Mouse (Mus musculus) testis, postnatal 14 days (tissue): ENCODE measurements around the gene Spata1.
A peak's percentile ranks its signal among the peaks of the same experiment; 100 is the strongest.

Source experiments
- DNase-seq: peaks from one replicate; pipeline ENCODE4 v3.0.0; 2021; ENCODE audit warnings: low spot score

Gene Spata1

GRCm38 (mm10) chr3:146419534-146419933, 80.0 kb downstream of the Spata1 start:
- DNase-seq: no peak

GRCm38 (mm10) chr3:146418901-146419300, 80.7 kb downstream of the Spata1 start:
- DNase-seq: peak; percentile 52

- DNase-seq: no peak
These were observed 81.7 kb downstream of the Spata1 start for GRCm38 (mm10) chr3:146417873-146418272.

GRCm38 (mm10) chr3:146414555-146414954, 85.0 kb downstream of the Spata1 start:
- no peak for DNase-seq

GRCm38 (mm10) chr3:146413992-146414391, 85.6 kb downstream of the Spata1 start:
- no peak for DNase-seq

- DNase-seq: no peak
These were observed 86.5 kb downstream of the Spata1 start for GRCm38 (mm10) chr3:146413016-146413415.

GRCm38 (mm10) chr3:146412480-146412879, 87.1 kb downstream of the Spata1 start:
- no peak for DNase-seq

- DNase-seq: no peak
These were observed 87.5 kb downstream of the Spata1 start for GRCm38 (mm10) chr3:146412008-146412407.

GRCm38 (mm10) chr3:146410114-146410513, 89.4 kb downstream of the Spata1 start:
- DNase-seq: no peak
